Mouse (Mus musculus): Measurements from ENCODE around the gene Chd4. TPM values are rescaled to one million over a fixed set of nuclear protein-coding genes. Genes with fewer than 3 reads are reported as not detected.
"Not testable (repeated sequence)": the region's sequence is repeated elsewhere in the genome, so short reads cannot be mapped to it uniquely, and the experiment has no call there.

Gene Chd4
- polyA plus RNA-seq, 1 experiment from 2014 or later: 72.0 TPM

DNA sequence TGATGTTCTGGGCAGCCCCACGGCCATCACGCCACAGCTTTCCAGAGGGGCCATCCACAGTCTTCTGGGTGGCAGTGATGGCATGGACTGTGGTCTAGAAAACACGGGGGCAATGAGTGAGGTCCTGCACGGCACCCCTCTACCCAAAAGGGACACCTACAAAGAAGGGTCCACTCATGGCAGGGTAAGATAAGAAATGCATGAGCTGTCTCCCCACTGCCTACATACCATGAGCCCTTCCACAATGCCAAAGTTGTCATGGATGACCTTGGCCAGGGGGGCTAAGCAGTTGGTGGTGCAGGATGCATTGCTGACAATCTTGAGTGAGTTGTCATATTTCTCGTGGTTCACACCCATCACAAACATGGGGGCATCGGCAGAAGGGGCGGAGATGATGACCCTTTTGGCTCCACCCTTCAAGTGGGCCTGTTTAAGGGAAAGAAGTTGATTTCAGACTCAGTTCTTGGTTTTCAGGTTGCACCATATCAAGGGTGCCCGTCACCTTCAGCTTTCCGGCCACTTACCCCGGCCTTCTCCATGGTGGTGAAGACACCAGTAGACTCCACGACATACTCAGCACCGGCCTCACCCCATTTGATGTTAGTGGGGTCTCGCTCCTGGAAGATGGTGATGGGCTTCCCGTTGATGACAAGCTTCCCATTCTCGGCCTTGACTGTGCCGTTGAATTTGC, 67.0 kb downstream of the Chd4 start:
- ATAC-seq (ENCODE audit: low FRiP score, low TSS enrichment); H3K27ac ChIP-seq (ENCODE audit: low read length); H3K27me3 ChIP-seq (ENCODE audit: insufficient read depth, low read length); H3K9ac ChIP-seq (replicated peaks; ENCODE audit: low read length); H3K4me3 ChIP-seq (ENCODE audit: low read length); H3K9me3 ChIP-seq (ENCODE audit: low read length): not testable (repeated sequence)
- Histone ChIP-seq H3K36me3 (ENCODE audit: insufficient read depth, low read length) (peaks cover 44% of the 10 kb centered on the region), H3K4me2 (replicated peaks; ENCODE audit: low read depth, low read length) (peak overlapping the region; percentile 80; the same call in 1 of the 2 replicates), H3K4me1 (ENCODE audit: insufficient read depth, low read length) (peaks cover 48% of the 10 kb centered on the region)
- WGBS: 75% methylated on average over 10 of the region's 16 CpGs

DNA sequence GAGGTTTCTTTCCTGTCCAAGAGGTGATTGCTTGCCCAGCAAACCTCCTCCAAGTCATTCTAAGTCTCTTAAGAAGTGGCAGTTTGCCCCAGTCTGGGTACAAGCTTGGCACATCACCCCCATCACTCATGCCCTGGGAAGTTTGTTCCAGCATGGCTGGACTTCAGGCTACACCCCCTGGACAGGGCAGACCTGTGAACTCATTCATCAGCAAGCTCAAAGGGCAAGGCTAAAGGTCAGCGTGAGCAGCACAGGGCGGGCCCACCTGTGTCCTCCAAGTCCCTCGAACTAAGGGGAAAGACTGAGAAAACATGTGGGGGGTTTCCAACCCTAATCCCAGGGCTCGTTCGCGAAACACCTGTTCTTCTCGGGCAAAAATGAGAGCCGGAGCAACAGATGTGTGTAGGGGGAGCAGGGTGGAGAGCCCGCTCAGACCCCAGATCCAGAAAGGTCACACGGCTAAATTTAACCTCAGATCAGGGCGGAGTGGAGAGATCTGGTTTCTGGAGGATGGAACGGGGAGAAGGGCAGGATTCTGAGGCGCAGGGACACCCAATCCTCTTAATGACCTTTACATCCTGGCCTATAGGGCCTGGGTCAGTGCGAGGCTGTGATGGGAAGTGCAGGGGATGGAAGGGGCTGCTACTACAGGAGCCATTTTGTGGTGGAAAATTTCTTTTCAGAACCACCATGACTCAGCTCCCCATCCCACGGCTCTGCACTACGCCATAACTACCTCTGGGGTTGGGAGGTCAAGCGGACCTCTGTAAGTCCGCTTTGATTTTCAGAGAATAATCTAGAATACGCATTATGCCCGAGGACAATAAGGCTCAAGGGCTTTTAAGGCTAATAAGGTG, 68.2 kb downstream of the Chd4 start:
- 4% methylated on average over 20 of the region's 20 CpGs for WGBS
- H3K4me3 ChIP-seq (ENCODE audit: low read length): peak overlapping the region; percentile 93
- peaks cover 53% of the 10 kb centered on the region for H3K36me3 ChIP-seq (ENCODE audit: insufficient read depth, low read length)
- H3K27me3 ChIP-seq (ENCODE audit: insufficient read depth, low read length): no peaks in the 10 kb centered on the region
- H3K27ac ChIP-seq (ENCODE audit: low read length): peak overlapping the region; percentile 95
- no peak for ATAC-seq (ENCODE audit: low FRiP score, low TSS enrichment)
- H3K4me1 ChIP-seq (ENCODE audit: insufficient read depth, low read length): peaks cover 47% of the 10 kb centered on the region
- peak overlapping the region; percentile 80 for H3K4me2 ChIP-seq (replicated peaks; ENCODE audit: low read depth, low read length)
- H3K9ac ChIP-seq (replicated peaks; ENCODE audit: low read length): peak overlapping the region; percentile 96
- no peaks in the 10 kb centered on the region for H3K9me3 ChIP-seq (ENCODE audit: low read length)

DNA sequence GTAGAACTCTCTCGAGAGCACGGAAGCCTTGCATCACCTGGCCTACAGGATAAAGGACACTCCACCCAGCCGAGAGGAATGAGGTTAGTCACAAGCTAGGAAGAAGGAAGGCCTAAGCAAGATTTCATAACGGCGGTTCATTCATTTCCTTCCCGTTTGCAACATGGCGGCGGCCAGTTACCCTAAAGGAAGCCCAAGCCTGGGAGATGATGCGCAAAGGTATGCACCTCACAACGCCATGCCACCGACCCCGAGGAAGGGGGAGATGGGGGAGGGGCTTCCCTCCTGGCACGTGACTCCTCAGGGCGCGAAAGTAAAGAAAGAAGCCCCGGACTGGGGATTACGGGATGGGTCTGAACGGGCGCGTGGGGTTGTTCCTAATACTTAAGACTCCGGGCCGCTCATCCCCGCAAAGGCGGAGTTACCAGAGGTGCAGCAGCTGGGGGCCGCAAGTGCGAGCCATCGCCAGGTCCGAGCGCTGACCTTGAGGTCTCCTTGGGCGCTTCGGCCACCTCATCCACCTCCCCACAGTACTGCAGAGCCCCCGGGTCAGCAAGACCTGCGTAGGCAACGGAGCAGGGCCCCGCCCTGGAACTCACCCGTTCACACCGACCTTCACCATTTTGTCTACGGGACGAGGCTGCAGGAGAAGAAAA, 69.0 kb downstream of the Chd4 start:
- Histone ChIP-seq H3K4me1 (ENCODE audit: insufficient read depth, low read length) (peaks cover 47% of the 10 kb centered on the region), H3K36me3 (ENCODE audit: insufficient read depth, low read length) (peaks cover 57% of the 10 kb centered on the region), H3K27ac (ENCODE audit: low read length) (peak overlapping the region; percentile 95), H3K9ac (replicated peaks; ENCODE audit: low read length) (peak overlapping the region; percentile 96), H3K4me2 (replicated peaks; ENCODE audit: low read depth, low read length) (peak overlapping the region; percentile 80), H3K27me3 (ENCODE audit: insufficient read depth, low read length) (no peaks in the 10 kb centered on the region), H3K9me3 (ENCODE audit: low read length) (no peaks in the 10 kb centered on the region), H3K4me3 (ENCODE audit: low read length) (peak overlapping the region; percentile 93)
- WGBS: under 1% methylated on average over 39 of the region's 39 CpGs
- ATAC-seq (ENCODE audit: low FRiP score, low TSS enrichment): peak; percentile 31

DNA sequence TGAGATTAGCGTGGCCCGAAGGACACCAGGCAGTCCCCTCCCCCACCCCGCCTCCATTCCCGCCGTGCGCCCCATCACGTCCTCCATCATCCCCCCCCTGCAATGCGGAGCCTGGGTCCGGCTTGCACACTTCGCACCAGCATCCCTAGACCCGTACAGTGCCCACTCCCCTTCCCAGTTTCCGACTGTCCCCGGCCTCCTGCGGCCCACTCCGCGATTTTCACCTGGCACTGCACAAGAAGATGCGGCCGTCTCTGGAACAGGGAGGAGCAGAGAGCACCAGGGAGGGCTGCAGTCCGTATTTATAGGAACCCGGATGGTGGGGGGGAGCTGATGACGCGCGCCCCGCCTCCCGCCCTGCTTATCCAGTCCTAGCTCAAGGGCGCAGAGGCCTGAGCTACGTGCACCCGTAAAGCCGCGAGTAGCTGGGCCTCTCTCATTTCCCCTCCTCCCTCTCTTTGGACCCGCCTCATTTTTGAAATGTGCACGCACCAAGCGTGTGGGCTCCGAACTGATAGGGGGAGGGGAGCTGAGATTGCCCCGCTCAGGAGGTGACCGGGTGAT, 69.6 kb downstream of the Chd4 start:
- Histone ChIP-seq H3K9ac (replicated peaks; ENCODE audit: low read length) (peak overlapping the region; percentile 96), H3K9me3 (ENCODE audit: low read length) (no peaks in the 10 kb centered on the region), H3K27me3 (ENCODE audit: insufficient read depth, low read length) (no peaks in the 10 kb centered on the region), H3K4me2 (replicated peaks; ENCODE audit: low read depth, low read length) (peak overlapping the region; percentile 80), H3K4me3 (ENCODE audit: low read length) (peak overlapping the region; percentile 93), H3K36me3 (ENCODE audit: insufficient read depth, low read length) (peaks cover 60% of the 10 kb centered on the region), H3K4me1 (ENCODE audit: insufficient read depth, low read length) (peaks cover 47% of the 10 kb centered on the region), H3K27ac (ENCODE audit: low read length) (peak overlapping the region; percentile 95)
- WGBS: under 1% methylated on average over 33 of the region's 36 CpGs
- peak; percentile 93 for ATAC-seq (ENCODE audit: low FRiP score, low TSS enrichment)

DNA sequence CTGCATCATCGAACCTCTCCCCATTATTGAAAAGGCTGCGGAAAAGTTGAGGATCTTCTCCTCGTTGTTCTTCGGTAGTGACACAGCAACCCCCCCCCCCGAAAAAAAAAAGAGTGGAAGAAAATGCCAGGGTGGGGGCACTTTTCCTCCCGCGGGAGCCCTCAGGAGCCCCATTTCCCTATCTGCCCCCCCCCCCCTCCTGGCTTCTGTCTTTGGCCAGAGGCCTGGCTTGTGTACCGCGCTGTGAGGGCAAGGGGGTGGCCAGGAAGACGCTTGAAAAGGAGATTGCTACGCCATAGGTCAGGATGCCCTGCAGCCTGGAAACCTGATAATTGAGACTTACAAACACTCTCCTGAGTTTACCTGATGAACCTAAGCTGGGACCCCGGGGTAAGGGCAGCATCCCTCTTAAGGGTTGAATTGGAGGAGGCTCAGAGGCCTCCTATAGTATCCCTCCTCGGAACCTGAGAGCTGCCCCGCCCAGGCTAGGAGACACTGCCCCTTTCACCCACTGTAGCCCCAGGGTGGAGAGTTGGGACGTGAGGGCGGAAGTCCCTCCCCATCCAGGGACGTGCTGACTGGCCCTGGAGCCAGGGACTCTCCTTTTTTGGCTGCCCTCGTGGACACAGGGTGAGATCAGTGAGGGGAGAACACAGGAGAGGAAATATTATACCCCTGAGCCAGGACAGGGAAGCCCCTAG, 70.4 kb downstream of the Chd4 start, which contains the start of gene Gapdh:
Gapdh (minus strand) TSS at position 417 of the 701 bp plus-strand sequence.
- under 1% methylated on average over 18 of the region's 18 CpGs for WGBS
- ATAC-seq (ENCODE audit: low FRiP score, low TSS enrichment): peak; percentile 73
- peak within 1 kb of the TSS; percentile 95 for H3K27ac ChIP-seq (ENCODE audit: low read length)
- H3K4me3 ChIP-seq (ENCODE audit: low read length): peak within 1 kb of the TSS; percentile 93
- H3K4me2 ChIP-seq (replicated peaks; ENCODE audit: low read depth, low read length): peak within 1 kb of the TSS; percentile 80
- H3K36me3 ChIP-seq (ENCODE audit: insufficient read depth, low read length): peaks cover 60% of the 10 kb centered on the region
- H3K9ac ChIP-seq (replicated peaks; ENCODE audit: low read length): peak within 1 kb of the TSS; percentile 96
- peaks cover 42% of the 10 kb centered on the region for H3K4me1 ChIP-seq (ENCODE audit: insufficient read depth, low read length)
- H3K27me3 ChIP-seq (ENCODE audit: insufficient read depth, low read length): no peaks in the 10 kb centered on the region
- H3K9me3 ChIP-seq (ENCODE audit: low read length): no peaks in the 10 kb centered on the region

DNA sequence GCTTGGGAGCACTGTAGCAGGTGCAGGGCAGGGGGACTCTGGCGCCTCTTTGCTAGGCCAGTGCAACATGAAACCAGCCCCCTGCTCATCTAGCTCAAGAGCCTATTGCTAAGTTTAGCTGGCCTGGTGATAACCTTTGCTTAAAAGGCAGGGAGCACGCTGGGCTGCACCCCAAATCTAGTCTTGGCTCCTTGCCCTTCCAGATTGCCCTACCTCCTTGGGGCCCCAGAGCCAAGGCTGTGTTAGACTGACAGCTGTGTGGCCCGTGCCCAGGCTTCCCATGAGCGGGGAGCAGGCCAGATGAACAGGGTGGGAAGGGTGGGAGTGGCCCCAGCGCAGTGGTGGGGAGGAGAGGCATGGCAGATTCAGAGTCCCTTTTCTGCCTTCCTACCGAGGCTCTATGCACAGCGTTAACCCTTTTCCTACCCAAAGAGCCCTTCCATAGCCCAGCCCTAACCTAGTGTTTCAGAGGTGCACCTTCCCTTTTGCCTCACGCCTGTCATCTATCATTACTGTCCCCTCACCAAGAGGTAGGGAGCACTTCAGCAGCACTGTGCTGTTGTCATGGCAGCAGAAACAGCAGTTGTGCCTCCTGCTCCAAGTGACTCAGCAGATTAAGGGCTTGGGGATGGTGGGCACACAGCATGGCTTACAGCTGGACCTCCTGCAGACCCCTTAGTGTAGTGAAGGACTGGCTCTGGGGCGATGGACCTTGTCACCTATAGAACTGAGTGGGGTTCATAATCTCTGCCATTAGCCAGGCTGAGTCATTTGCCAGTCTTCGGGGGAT, 71.3 kb downstream of the Chd4 start:
- H3K4me3 ChIP-seq (ENCODE audit: low read length): peak overlapping the region; percentile 93
- H3K36me3 ChIP-seq (ENCODE audit: insufficient read depth, low read length): peaks cover 64% of the 10 kb centered on the region
- ATAC-seq (ENCODE audit: low FRiP score, low TSS enrichment): peak; percentile 17; the same call in 1 of the 2 replicates

DNA sequence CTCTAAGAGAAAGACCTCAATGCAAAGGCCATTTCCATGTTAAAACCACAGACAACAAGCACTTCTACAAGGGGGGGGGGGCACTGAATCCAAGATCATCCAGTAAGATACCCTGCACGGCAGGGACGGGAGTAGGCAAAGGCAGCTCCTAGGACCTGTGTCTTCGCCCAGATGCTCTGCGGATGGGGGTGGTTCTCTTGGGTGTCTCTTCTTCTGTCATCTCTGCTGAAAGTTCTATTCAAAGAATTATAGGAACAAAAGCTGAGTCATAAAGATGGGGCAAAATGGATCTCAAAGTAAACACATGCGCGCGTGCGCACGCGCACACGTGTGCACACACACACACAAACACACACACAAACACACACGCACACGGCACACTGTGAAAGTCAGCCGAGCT, 72.3 kb downstream of the Chd4 start:
- Histone ChIP-seq H3K27me3 (ENCODE audit: insufficient read depth, low read length) (no peaks in the 10 kb centered on the region), H3K4me2 (replicated peaks; ENCODE audit: low read depth, low read length) (no peak overlapping the region), H3K27ac (ENCODE audit: low read length) (no peak overlapping the region), H3K4me3 (ENCODE audit: low read length) (no peak overlapping the region), H3K9me3 (ENCODE audit: low read length) (no peaks in the 10 kb centered on the region), H3K9ac (replicated peaks; ENCODE audit: low read length) (no peak overlapping the region), H3K36me3 (ENCODE audit: insufficient read depth, low read length) (peaks cover 68% of the 10 kb centered on the region), H3K4me1 (ENCODE audit: insufficient read depth, low read length) (peaks cover 29% of the 10 kb centered on the region)
- WGBS: 91% methylated on average over 14 of the region's 14 CpGs
- no peak for ATAC-seq (ENCODE audit: low FRiP score, low TSS enrichment)

More for the DNA sequence above, 71.3 kb downstream of the Chd4 start:
- Histone ChIP-seq H3K4me1 (ENCODE audit: insufficient read depth, low read length) (peaks cover 35% of the 10 kb centered on the region), H3K27ac (ENCODE audit: low read length) (peak overlapping the region; percentile 89), H3K9ac (replicated peaks; ENCODE audit: low read length) (peak overlapping the region; percentile 96), H3K4me2 (replicated peaks; ENCODE audit: low read depth, low read length) (peak overlapping the region; percentile 80), H3K9me3 (ENCODE audit: low read length) (no peaks in the 10 kb centered on the region), H3K27me3 (ENCODE audit: insufficient read depth, low read length) (no peaks in the 10 kb centered on the region)
- 22% methylated on average over 10 of the region's 10 CpGs for whole genome bisulfite sequencing

DNA sequence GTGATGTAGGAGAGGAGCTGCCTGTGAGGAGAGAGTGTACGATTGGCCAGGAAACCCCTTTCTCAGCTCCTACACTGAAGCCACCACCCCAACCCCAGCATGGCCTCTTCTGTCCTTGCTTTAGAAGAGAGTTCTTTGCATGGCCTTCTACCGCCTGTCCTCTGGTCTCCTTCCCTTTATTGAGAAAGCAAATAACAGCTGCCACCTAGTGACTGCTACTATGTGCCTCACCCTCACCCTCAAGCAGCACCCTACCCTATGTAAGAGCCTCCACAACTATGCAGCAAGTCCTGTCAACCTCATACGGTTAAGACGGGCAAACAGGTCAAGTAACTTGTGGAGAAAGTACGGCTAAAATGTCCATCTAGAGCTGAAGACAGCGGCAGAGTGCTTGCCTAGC, 74.4 kb downstream of the Chd4 start:
- WGBS: 80% methylated on average over 6 of the region's 6 CpGs
- no peak overlapping the region for H3K4me2 ChIP-seq (replicated peaks; ENCODE audit: low read depth, low read length)
- peaks cover 78% of the 10 kb centered on the region for H3K36me3 ChIP-seq (ENCODE audit: insufficient read depth, low read length)
- H3K9ac ChIP-seq (replicated peaks; ENCODE audit: low read length): no peak overlapping the region
- H3K4me1 ChIP-seq (ENCODE audit: insufficient read depth, low read length): peaks cover 18% of the 10 kb centered on the region
- no peak overlapping the region for H3K4me3 ChIP-seq (ENCODE audit: low read length)
- no peaks in the 10 kb centered on the region for H3K9me3 ChIP-seq (ENCODE audit: low read length)
- H3K27me3 ChIP-seq (ENCODE audit: insufficient read depth, low read length): no peaks in the 10 kb centered on the region
- H3K27ac ChIP-seq (ENCODE audit: low read length): no peak overlapping the region
- no peak for ATAC-seq (ENCODE audit: low FRiP score, low TSS enrichment)

Measured in kidney, embryonic 16.5 days (tissue).